Mouse (Mus musculus) heart, postnatal 0 days (tissue): ENCODE results near the gene Lcn9.

Experiments used
- CTCF ChIP-seq: IDR thresholded peaks from 2 replicates; pipeline ENCODE4 v1.5.1; 2016; ENCODE audit warnings: antibody characterized with exemption, control low read depth, low read depth
- EP300 ChIP-seq: IDR thresholded peaks from 2 replicates; pipeline ENCODE4 v1.6.1; 2016; ENCODE audit warnings: antibody characterized with exemption, low read depth

- no peak for TF ChIP-seq CTCF
- TF ChIP-seq EP300, result no peak
These were observed 11.2 kb upstream of the Lcn9 start for GRCm38 (mm10) chr2:25811711-25812110.
